Mouse (Mus musculus) effector memory CD4-positive, alpha-beta T cell, adult 7 months (primary cell): ENCODE data around the gene Denr. TPM values are rescaled to one million over a fixed set of nuclear protein-coding genes. Genes with fewer than 3 reads are reported as not detected.

Source experiments
- polyA plus RNA-seq: library from polyadenylated mRNA; unstranded; fragments of 100-300 nt; shearing (Covaris generic); gene quantifications from one replicate; pipeline ENCODE4 v1.2.1, GENCODE M21; 2017

Gene Denr
- 64.7 TPM for polyA plus RNA-seq

GRCm38 (mm10) chr5:123906976-123907630 lies at the start of gene Denr:
Gene Denr (plus strand): TSS chr5:123907175.

GRCm38 (mm10) chr5:123865365-123865764 lies 41.6 kb upstream of the Denr start, which contains the start of gene Hcar2:
Gene Hcar2 (minus strand): TSS chr5:123865499.

GRCm38 (mm10) chr5:123879928-123880327 lies 27.0 kb upstream of the Denr start, which contains the start of gene Hcar1:
Gene Hcar1 (minus strand): TSS chr5:123880020.

GRCm38 (mm10) chr5:123927118-123927517 lies 20.1 kb downstream of the Denr start, which contains the start of gene Gm43518:
Gene Gm43518 (plus strand): TSS chr5:123927418.

GRCm38 (mm10) chr5:123930508-123930989 lies 23.6 kb downstream of the Denr start, which contains the start of gene Ccdc62:
Gene Ccdc62 (plus strand): TSS chr5:123930679.

GRCm38 (mm10) chr5:123973299-123974178 lies 66.6 kb downstream of the Denr start, which contains the start of gene Hip1r:
Gene Hip1r (plus strand): TSS chr5:123973628.

Other genes with a start within 250 kb of the Denr start
- gene Clip1, start 222.6 kb upstream of the Denr start, polyA plus RNA-seq, result 147 TPM
- gene Zcchc8, start 186.1 kb upstream of the Denr start, polyA plus RNA-seq, result 65.1 TPM
- gene Rsrc2, start 157.8 kb upstream of the Denr start, polyA plus RNA-seq, result 290 TPM
- 4.0 TPM for gene Kntc1, start 157.5 kb upstream of the Denr start, polyA plus RNA-seq
- 0.26 TPM for gene Hcar2, start 41.7 kb upstream of the Denr start, polyA plus RNA-seq
- gene Hcar1, start 27.2 kb upstream of the Denr start, polyA plus RNA-seq, result not detected
- gene Gm43518, start 20.2 kb downstream of the Denr start, polyA plus RNA-seq, result 3.1 TPM
- gene Ccdc62, start 23.5 kb downstream of the Denr start, polyA plus RNA-seq, result 3.6 TPM
- gene Hip1r, start 66.5 kb downstream of the Denr start, polyA plus RNA-seq, result 102 TPM
- gene Vps37b, start 125.1 kb downstream of the Denr start, polyA plus RNA-seq, result 3,656 TPM
- 92.3 TPM for gene Abcb9, start 188.6 kb downstream of the Denr start, polyA plus RNA-seq
- 40.9 TPM for gene Ogfod2, start 205.1 kb downstream of the Denr start, polyA plus RNA-seq
- gene Arl6ip4, start 208.9 kb downstream of the Denr start, polyA plus RNA-seq, result 46.0 TPM